Mouse (Mus musculus): ENCODE measurements around the gene Noct. TPM values are rescaled to one million over a fixed set of nuclear protein-coding genes. Genes with fewer than 3 reads are reported as not detected.

Noct gene
- polyA plus RNA-seq, 1 experiment from 2014 or later = 15.4 TPM

DNA sequence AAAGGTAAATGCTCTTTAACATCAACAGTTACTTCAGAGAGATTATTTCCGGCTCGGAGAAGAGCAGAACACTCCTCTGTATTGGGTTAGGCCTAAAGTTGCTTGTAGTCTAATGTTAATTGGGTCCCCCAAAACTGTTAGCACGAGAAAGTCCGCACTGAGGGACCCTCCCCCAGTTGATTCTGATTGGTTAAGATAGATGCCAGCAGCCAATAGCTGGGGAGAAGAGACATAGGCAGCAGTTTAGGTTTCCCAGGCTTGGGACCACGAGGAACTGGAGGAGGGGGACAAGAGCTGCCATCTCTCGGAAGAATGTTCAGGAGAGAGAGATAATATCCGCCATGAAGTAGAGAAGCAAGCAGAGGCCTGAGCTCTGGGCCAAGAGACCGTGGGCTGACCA lies 28.5 kb upstream of the Noct start:
- H3K4me3 ChIP-seq = no peak overlapping the region

DNA sequence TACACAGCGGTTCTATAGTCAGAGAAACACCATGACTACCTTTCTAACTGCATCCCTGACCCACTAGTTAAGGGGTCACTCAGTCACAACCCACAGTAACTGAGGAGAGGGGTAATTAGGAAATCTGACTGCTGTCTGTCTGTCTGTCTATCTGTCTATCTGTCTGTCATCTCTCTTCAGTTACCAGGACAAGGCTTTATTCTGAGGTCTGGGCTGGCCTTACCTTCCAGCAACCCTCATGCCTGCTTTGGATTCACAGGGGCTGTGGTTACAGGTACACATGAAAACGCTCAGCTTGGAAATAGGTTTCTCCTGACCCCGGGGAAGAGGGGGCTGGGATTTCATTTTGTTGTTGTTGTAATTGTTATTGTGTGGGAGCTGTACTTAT lies 27.5 kb upstream of the Noct start:
- no peaks in the 10 kb centered on the region for H3K4me1 ChIP-seq
- H3K4me3 ChIP-seq = no peak overlapping the region
- H3K27ac ChIP-seq (replicated peaks) = no peak overlapping the region
- no peaks in the 10 kb centered on the region for H3K27me3 ChIP-seq
- no peaks in the 10 kb centered on the region for H3K9me3 ChIP-seq
- 84% methylated on average over 3 of the region's 3 CpGs for WGBS
- no peak overlapping the region for H3K4me2 ChIP-seq (replicated peaks)
- H3K9ac ChIP-seq (replicated peaks) = no peak overlapping the region
- ATAC-seq (ENCODE audit: low FRiP score, low read depth) = no peak
- H3K36me3 ChIP-seq = no peaks in the 10 kb centered on the region

More for the DNA sequence above, 28.5 kb upstream of the Noct start:
- H3K36me3 ChIP-seq = no peaks in the 10 kb centered on the region
- H3K9ac ChIP-seq (replicated peaks) = no peak overlapping the region
- no peaks in the 10 kb centered on the region for H3K9me3 ChIP-seq
- no peak for ATAC-seq (ENCODE audit: low FRiP score, low read depth)
- H3K4me1 ChIP-seq = no peaks in the 10 kb centered on the region
- H3K27me3 ChIP-seq = no peaks in the 10 kb centered on the region
- 41% methylated on average over 8 of the region's 8 CpGs for WGBS
- H3K4me2 ChIP-seq (replicated peaks) = peak overlapping the region; percentile 21; the same call in 1 of the 2 replicates
- no peak overlapping the region for H3K27ac ChIP-seq (replicated peaks)

DNA sequence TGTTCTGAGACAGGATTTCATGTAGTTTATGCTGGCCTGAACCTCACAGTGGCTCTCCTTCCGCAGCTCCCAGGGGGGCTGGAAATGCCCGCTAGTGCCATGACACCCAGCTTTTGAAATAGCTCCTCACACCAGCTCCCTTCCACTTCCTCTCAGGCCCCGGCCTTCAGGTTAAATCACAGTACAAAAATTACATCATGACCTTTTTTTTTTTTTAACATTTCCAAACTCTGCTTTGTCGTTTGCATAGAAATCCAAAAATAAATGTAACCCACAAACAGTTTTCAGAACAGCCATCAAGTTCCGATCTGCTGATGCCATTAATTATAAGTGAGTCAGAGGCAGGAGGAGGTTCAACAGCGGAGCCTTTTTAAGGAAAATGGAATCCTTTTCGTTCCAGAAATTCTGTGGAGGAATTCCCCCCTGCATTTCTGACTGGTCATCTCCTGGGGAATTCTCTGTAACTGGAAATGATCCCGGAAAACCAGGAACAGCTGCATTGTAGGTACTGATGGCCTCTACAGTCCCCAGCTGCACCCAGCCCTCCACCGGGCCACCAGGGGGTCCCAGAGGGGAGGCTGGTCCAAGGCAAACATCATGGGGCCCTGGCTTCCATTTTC lies 27.0 kb upstream of the Noct start:
- Histone ChIP-seq H3K9me3 (no peaks in the 10 kb centered on the region), H3K4me1 (no peaks in the 10 kb centered on the region), H3K27me3 (no peaks in the 10 kb centered on the region), H3K36me3 (no peaks in the 10 kb centered on the region), H3K4me3 (no peak overlapping the region), H3K4me2 (replicated peaks) (no peak overlapping the region), H3K27ac (replicated peaks) (no peak overlapping the region), H3K9ac (replicated peaks) (no peak overlapping the region)
- no peak for ATAC-seq (ENCODE audit: low FRiP score, low read depth)
- 75% methylated on average over 9 of the region's 9 CpGs for WGBS

DNA sequence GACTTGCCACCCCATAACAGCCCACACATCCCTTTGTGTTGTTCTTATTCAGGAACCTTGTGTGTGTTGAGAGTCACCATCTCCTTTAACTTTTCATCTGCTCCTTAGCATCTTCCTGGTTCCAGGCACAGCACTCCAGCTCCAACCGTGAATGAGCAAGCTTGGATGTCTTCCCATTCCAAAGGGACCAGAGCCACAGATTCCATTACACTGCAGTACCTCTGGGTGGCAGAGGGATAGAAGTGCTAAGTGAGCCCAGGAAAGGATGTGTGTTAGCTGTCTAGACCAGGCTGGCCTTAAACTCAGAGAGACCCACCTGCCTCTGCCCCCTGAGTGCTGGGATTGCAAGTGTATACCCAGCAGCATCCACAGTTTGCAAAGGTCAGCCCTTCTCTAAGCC lies 26.0 kb upstream of the Noct start:
- H3K9ac ChIP-seq (replicated peaks) = no peak overlapping the region
- H3K27ac ChIP-seq (replicated peaks) = no peak overlapping the region
- H3K4me1 ChIP-seq = no peaks in the 10 kb centered on the region
- WGBS = 67% methylated on average over 1 of the region's 1 CpGs
- no peaks in the 10 kb centered on the region for H3K27me3 ChIP-seq
- H3K4me3 ChIP-seq = no peak overlapping the region
- H3K4me2 ChIP-seq (replicated peaks) = no peak overlapping the region
- no peaks in the 10 kb centered on the region for H3K36me3 ChIP-seq
- H3K9me3 ChIP-seq = no peaks in the 10 kb centered on the region
- ATAC-seq (ENCODE audit: low FRiP score, low read depth) = no peak

DNA sequence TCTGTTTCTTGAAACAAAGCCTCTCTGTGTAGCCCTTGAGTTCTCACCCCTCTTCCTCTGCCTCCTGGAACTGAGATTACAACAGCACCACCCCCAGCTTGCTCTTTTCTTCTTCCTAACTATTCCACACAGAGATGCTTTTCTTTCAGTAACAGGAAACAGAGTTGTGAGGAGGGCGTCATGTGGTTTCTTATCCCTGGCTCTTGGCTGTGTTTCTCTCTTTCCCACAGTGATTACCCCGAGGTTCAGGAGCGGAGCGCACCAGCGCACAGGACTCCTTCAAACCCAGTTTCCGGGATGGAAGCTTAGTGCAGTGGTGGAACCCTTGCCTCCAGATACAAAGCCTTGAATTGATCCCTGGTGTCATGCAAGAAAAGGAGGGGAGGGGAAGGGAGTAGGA lies 25.1 kb upstream of the Noct start:
- H3K9me3 ChIP-seq = no peaks in the 10 kb centered on the region
- no peak overlapping the region for H3K9ac ChIP-seq (replicated peaks)
- no peak overlapping the region for H3K4me3 ChIP-seq
- no peaks in the 10 kb centered on the region for H3K27me3 ChIP-seq
- no peaks in the 10 kb centered on the region for H3K4me1 ChIP-seq
- no peak overlapping the region for H3K27ac ChIP-seq (replicated peaks)
- WGBS = 77% methylated on average over 6 of the region's 6 CpGs
- H3K4me2 ChIP-seq (replicated peaks) = no peak overlapping the region
- no peak for ATAC-seq (ENCODE audit: low FRiP score, low read depth)
- H3K36me3 ChIP-seq = no peaks in the 10 kb centered on the region

DNA sequence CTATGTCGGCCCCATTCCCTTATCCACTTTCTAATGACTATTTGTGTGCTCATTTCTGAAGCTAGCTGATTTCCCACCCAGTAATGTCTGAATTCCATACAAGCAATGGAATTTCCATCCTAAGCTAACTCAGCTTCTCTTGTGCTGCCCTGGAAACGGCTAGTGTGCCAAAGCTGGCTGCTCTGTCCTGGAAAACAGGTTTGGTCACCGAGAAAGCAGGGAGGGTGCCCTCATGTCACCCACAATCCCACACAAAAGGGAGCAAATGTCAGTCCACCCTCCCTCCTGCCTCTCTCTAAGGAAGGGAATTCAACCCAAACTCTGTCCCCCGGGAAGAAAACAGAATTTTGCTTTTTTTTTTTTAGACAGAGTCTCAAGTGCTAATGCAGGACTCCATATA lies 23.9 kb upstream of the Noct start:
- no peaks in the 10 kb centered on the region for H3K36me3 ChIP-seq
- H3K9ac ChIP-seq (replicated peaks) = no peak overlapping the region
- no peaks in the 10 kb centered on the region for H3K27me3 ChIP-seq
- H3K27ac ChIP-seq (replicated peaks) = no peak overlapping the region
- H3K4me3 ChIP-seq = no peak overlapping the region
- no peak for ATAC-seq (ENCODE audit: low FRiP score, low read depth)
- H3K4me1 ChIP-seq = no peaks in the 10 kb centered on the region
- no peak overlapping the region for H3K4me2 ChIP-seq (replicated peaks)
- WGBS = 95% methylated on average over 4 of the region's 4 CpGs
- H3K9me3 ChIP-seq = peaks cover 4% of the 10 kb centered on the region; the same call in 1 of the 2 replicates

DNA sequence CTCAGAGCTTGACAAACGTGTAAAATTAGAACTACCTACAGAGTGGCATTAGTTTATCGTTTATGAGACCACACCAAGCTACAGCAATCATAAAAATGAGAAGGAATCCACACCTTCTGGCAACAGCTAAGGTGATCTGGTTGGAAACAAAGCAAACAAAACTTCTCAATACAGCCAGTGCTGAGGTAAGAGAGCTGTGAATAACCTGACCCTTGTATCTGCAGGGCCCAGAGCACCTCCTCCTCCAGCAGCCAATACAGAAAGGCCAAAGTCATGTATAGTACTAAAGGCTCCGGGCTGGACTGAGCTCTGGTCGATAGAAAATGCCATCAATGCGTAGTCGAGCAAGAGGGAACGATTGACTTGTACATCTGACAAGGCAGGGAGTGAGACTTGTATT lies 23.4 kb upstream of the Noct start:
- Histone ChIP-seq H3K9ac (replicated peaks) (no peak overlapping the region), H3K4me3 (no peak overlapping the region), H3K4me1 (no peaks in the 10 kb centered on the region), H3K9me3 (peaks cover 4% of the 10 kb centered on the region; the same call in 1 of the 2 replicates), H3K27me3 (no peaks in the 10 kb centered on the region), H3K4me2 (replicated peaks) (no peak overlapping the region), H3K36me3 (no peaks in the 10 kb centered on the region), H3K27ac (replicated peaks) (no peak overlapping the region)
- WGBS = 92% methylated on average over 7 of the region's 7 CpGs
- no peak for ATAC-seq (ENCODE audit: low FRiP score, low read depth)

DNA sequence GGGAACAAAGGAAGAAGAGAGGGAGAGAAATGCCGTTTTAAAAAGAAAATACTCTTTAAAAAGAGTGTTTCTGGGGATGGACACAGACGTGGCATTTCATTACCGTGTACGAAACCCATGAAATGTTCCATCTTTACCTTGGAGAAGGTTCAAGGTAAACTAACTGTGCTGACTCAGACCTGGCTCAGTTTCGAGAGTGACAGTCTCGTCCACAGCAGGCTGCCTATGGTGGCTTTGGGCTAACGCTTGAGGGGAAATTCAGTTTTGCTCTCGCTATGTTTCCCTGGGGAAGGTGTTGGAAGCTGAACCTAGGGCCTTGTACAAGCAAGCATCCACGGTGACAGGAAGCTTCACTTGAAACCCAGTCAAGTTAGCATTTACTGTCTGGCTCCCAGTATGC lies 22.3 kb upstream of the Noct start:
- H3K9ac ChIP-seq (replicated peaks) = no peak overlapping the region
- no peaks in the 10 kb centered on the region for H3K27me3 ChIP-seq
- ATAC-seq (ENCODE audit: low FRiP score, low read depth) = no peak
- WGBS = 80% methylated on average over 9 of the region's 9 CpGs
- no peaks in the 10 kb centered on the region for H3K36me3 ChIP-seq
- H3K4me1 ChIP-seq = no peaks in the 10 kb centered on the region
- peaks cover 4% of the 10 kb centered on the region; the same call in 1 of the 2 replicates for H3K9me3 ChIP-seq
- no peak overlapping the region for H3K4me3 ChIP-seq
- H3K4me2 ChIP-seq (replicated peaks) = no peak overlapping the region
- no peak overlapping the region for H3K27ac ChIP-seq (replicated peaks)

DNA sequence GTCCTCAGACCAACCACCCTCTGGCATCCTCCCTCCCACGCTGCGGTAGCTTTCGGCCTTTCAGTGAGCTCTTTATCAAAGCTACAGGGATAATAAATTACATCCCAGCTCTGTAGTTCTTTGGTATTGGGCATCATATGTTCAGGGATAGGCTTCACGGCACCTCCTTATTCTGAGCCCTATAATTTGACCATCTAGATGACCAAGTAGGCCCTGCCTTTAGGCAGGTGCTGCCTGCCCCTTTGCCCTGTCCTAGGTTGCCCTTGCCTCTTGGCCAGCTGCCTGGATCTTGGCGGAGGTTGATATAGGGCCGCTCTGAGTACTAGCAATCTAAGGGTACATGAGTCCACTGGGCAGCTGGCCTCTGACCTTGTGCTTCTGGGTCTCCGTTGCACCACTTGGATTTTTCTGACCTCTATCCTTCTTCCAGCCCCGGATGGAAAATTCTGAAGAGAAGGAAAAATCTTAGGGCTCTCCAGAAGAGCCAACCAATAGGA lies 21.7 kb upstream of the Noct start:
- Histone ChIP-seq H3K27me3 (no peaks in the 10 kb centered on the region), H3K4me3 (no peak overlapping the region), H3K27ac (replicated peaks) (no peak overlapping the region), H3K36me3 (no peaks in the 10 kb centered on the region), H3K9me3 (peaks cover 4% of the 10 kb centered on the region; the same call in 1 of the 2 replicates), H3K9ac (replicated peaks) (no peak overlapping the region), H3K4me2 (replicated peaks) (no peak overlapping the region), H3K4me1 (no peaks in the 10 kb centered on the region)
- 91% methylated on average over 8 of the region's 8 CpGs for WGBS
- no peak for ATAC-seq (ENCODE audit: low FRiP score, low read depth)

DNA sequence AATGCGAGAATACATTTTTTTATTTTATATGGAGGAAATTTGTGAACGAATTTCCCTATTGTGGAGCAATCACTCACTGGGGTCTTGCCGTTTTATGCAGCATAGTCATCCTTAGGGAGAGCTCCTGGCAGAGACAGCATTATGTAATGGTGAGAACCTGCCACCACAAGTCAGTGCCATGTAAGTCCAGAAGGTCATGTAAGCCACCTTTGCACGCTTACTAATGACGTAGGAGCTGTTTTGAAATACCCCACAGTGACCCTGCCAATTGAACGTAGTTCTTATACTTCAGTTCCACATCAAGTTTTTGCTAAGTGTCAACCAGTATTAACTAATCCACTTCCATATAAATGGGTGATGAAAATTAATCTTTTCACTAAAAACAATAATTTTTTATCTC lies 20.3 kb upstream of the Noct start:
- Histone ChIP-seq H3K4me2 (replicated peaks) (no peak overlapping the region), H3K27me3 (no peaks in the 10 kb centered on the region), H3K4me1 (no peaks in the 10 kb centered on the region), H3K9ac (replicated peaks) (no peak overlapping the region), H3K27ac (replicated peaks) (no peak overlapping the region), H3K4me3 (no peak overlapping the region), H3K36me3 (no peaks in the 10 kb centered on the region), H3K9me3 (peaks cover 4% of the 10 kb centered on the region; the same call in 1 of the 2 replicates)
- 94% methylated on average over 6 of the region's 6 CpGs for WGBS
- ATAC-seq (ENCODE audit: low FRiP score, low read depth) = no peak

DNA sequence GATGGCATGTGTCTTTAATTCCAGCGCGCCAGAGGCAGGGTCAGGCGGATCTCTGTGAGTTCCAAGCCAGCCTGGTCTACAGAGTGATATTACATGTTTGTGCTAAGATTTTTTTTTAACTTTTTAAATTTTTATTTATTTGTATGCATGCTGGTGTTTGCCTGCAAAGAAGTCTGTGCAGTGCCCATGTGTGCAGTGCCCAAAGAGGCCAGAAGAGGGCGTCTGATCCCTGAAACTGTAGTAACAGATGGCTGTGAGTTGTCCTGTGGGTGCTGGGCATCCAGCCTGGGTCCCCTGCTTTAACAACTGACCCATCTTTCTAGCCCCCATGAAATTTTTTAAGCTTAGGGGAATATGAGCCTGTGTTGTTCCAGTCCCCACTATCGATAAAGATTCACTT lies 19.8 kb upstream of the Noct start:
- Histone ChIP-seq H3K27ac (replicated peaks) (no peak overlapping the region), H3K4me3 (no peak overlapping the region), H3K27me3 (no peaks in the 10 kb centered on the region), H3K4me1 (no peaks in the 10 kb centered on the region), H3K4me2 (replicated peaks) (no peak overlapping the region), H3K36me3 (no peaks in the 10 kb centered on the region), H3K9ac (replicated peaks) (no peak overlapping the region), H3K9me3 (peaks cover 4% of the 10 kb centered on the region; the same call in 1 of the 2 replicates)
- ATAC-seq (ENCODE audit: low FRiP score, low read depth) = no peak
- WGBS = 88% methylated on average over 5 of the region's 5 CpGs

DNA sequence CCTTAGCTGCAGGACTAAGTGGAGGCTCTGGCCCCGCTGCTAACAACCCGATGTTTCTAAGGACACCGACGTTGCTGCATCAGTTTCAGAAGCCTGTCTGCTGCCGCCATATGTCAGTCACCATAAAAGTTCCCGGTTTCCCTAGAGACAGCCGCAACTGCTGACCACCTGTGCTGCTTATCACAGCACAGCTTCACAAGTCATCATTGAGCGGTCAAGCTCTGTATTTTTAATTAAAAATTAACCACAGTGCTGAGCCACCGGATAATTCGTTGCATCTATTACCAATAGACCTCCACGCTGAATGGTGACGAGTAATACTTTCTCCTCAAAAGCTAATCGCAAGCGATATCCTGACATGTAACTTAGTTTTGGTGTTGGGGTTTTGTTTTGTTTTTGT lies 19.4 kb upstream of the Noct start:
- WGBS = 93% methylated on average over 14 of the region's 14 CpGs
- ATAC-seq (ENCODE audit: low FRiP score, low read depth) = no peak

DNA sequence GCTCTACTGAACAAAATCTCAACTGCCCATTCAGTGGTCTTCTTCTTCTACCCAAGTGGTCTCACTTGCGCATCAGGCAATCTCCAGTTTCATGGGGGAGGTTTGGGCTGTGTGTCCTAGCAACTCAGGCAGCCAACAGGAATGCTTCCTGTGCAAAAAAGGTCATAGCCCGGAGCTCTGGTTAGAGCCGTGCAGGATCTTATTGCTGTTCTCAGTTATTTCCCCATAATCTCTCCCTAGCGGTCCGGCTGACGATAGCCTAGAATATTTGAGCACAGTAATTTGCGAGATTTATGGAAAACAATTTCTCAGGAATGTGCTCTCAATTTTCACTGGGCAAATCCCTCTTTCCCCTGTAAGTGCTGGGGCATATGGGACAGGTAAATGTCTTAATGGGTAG lies 17.7 kb upstream of the Noct start:
- H3K36me3 ChIP-seq = no peaks in the 10 kb centered on the region
- H3K9me3 ChIP-seq = peaks cover 4% of the 10 kb centered on the region; the same call in 1 of the 2 replicates
- H3K4me1 ChIP-seq = no peaks in the 10 kb centered on the region
- WGBS = 70% methylated on average over 7 of the region's 7 CpGs
- no peak overlapping the region for H3K4me2 ChIP-seq (replicated peaks)
- no peak for ATAC-seq (ENCODE audit: low FRiP score, low read depth)
- H3K4me3 ChIP-seq = no peak overlapping the region
- no peaks in the 10 kb centered on the region for H3K27me3 ChIP-seq
- no peak overlapping the region for H3K27ac ChIP-seq (replicated peaks)
- H3K9ac ChIP-seq (replicated peaks) = no peak overlapping the region

More for the DNA sequence above, 19.4 kb upstream of the Noct start:
- Histone ChIP-seq H3K4me2 (replicated peaks) (no peak overlapping the region), H3K9me3 (peaks cover 4% of the 10 kb centered on the region; the same call in 1 of the 2 replicates), H3K9ac (replicated peaks) (no peak overlapping the region), H3K27me3 (no peaks in the 10 kb centered on the region), H3K27ac (replicated peaks) (no peak overlapping the region), H3K4me1 (no peaks in the 10 kb centered on the region), H3K4me3 (no peak overlapping the region), H3K36me3 (no peaks in the 10 kb centered on the region)
